Mouse (Mus musculus) neural tube, embryonic 14.5 days (tissue): ENCODE results near the gene Fes. TPM values are rescaled to one million over a fixed set of nuclear protein-coding genes. Genes with fewer than 3 reads are reported as not detected.

Experiments
- ATAC-seq: fragments of 200-750 bp; cut with Nextera tagmentation; 2 replicates; pipeline ENCODE4 v1.8.0; 2017; ENCODE audit warnings: low read depth, mild to moderate bottlenecking, moderate TSS enrichment, moderate library complexity
- H3K27ac ChIP-seq: fragments of 300-500 bp; sonication (generic); 2 replicates; pipeline ENCODE4 v1.5.1; 2014; ENCODE audit warnings: low read depth, mild to moderate bottlenecking, control low read depth, low read length, moderate library complexity, mixed read lengths
- H3K27me3 ChIP-seq: fragments of 300-500 bp; sonication (generic); 2 replicates; pipeline ENCODE4 v1.6.1; 2014; ENCODE audit warnings: low read length; ENCODE audit not compliant: control insufficient read depth, insufficient read depth
- H3K36me3 ChIP-seq: fragments of 300-500 bp; sonication (generic); 2 replicates; pipeline ENCODE4 v1.6.1; 2014; ENCODE audit warnings: low read length, mixed read lengths; ENCODE audit not compliant: control insufficient read depth, insufficient read depth
- H3K4me1 ChIP-seq: fragments of 300-500 bp; sonication (generic); 2 replicates; pipeline ENCODE4 v1.6.1; 2014; ENCODE audit warnings: low read length; ENCODE audit not compliant: control insufficient read depth, insufficient read depth
- H3K4me2 ChIP-seq: fragments of 300-500 bp; sonication (generic); 2 replicates; pipeline ENCODE4 v1.6.1; 2014; ENCODE audit warnings: mild to moderate bottlenecking, low read depth, low read length, control low read depth
- H3K4me3 ChIP-seq: fragments of 300-500 bp; sonication (generic); 2 replicates; pipeline ENCODE4 v1.5.1; 2014; ENCODE audit warnings: low read depth, low read length, control low read depth, mixed read lengths
- H3K9ac ChIP-seq: fragments of 300-500 bp; sonication (generic); replicated peaks from 2 replicates; pipeline ENCODE4 v1.6.1; 2014; ENCODE audit warnings: low read depth, mild to moderate bottlenecking, control low read depth, low read length, mixed read lengths
- H3K9me3 ChIP-seq: fragments of 300-500 bp; sonication (generic); 2 replicates; pipeline ENCODE4 v1.6.1; 2016; ENCODE audit warnings: low read length; ENCODE audit not compliant: control insufficient read depth
- WGBS: fragments of 180-500 bp; shearing (Covaris S2); extraction: QIAGEN DNeasy Blood & Tissue Kit; methylation state at CpG from one replicate; pipeline ENCODE4 v1.1.7; 2014; 5-methylcytosine and 5-hydroxymethylcytosine counted together
- polyA plus RNA-seq: library from polyadenylated mRNA; unstranded; fragments of >200 nt; fragmentation: Nextera tagmentation; extraction: Ambion mirVana; gene quantifications from 2 replicates; pipeline ENCODE4 v1.2.1, GENCODE M21; 2014

Gene Fes
- polyA plus RNA-seq, 1 experiment from 2014 or later = 2.2 TPM

GRCm38 (mm10) chr7:80420586-80420985 is 32.8 kb upstream of the Fes start:
- WGBS = 74% methylated on average over 4 of the region's 4 CpGs
- H3K9me3 ChIP-seq = no peaks in the 10 kb centered on the region

DNA sequence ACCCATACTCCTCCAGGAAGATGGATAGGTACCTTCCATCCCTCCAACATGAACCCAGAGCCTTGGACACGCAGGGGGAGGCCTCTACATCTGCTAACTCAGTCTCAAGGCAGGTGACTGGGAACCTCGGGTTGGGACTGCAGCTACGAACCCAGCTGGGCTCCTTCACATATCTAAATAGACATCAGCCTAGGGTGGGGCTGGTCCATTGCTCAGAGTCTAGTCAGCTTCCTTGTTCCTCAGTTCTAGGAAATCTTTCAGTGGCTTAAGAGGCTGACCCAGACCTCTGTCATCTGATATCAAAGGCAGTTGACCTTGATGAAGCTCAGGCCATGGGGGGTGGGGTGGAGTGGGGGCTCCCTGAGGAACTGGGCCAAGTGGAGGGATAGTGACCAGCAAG is 31.5 kb upstream of the Fes start:
- H3K4me2 ChIP-seq = no peak overlapping the region
- H3K9ac ChIP-seq = no peak overlapping the region
- WGBS = 77% methylated on average over 3 of the region's 3 CpGs
- H3K4me1 ChIP-seq = no peaks in the 10 kb centered on the region
- no peaks in the 10 kb centered on the region for H3K36me3 ChIP-seq
- no peak overlapping the region for H3K27ac ChIP-seq
- no peak overlapping the region for H3K4me3 ChIP-seq
- H3K9me3 ChIP-seq = no peaks in the 10 kb centered on the region
- no peaks in the 10 kb centered on the region for H3K27me3 ChIP-seq
- ATAC-seq = no peak

More at GRCm38 (mm10) chr7:80420586-80420985, 32.8 kb upstream of the Fes start:
- no peak overlapping the region for H3K4me2 ChIP-seq
- no peaks in the 10 kb centered on the region for H3K4me1 ChIP-seq
- H3K9ac ChIP-seq = no peak overlapping the region
- ATAC-seq = no peak
- no peaks in the 10 kb centered on the region for H3K27me3 ChIP-seq
- H3K4me3 ChIP-seq = no peak overlapping the region
- no peaks in the 10 kb centered on the region for H3K36me3 ChIP-seq
- H3K27ac ChIP-seq = no peak overlapping the region

DNA sequence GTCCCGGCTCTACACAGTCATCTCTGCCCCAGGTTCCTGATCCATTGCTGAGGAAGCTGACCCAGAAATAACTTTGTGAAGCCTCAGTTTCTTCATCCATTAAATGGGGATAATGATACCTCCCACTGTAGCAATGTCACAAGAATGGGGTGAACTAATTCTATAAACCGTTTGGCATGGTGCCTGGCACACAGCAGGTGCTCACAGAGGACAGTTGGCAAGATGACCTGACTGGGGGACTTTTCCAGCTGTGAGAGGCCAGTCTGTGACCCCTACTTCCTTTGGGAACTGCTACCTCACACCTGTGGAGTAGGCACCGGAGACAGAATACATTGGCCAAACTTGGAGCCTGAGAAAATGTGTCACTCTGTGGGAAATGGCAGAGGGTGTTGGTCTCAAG is 30.3 kb upstream of the Fes start:
- H3K4me3 ChIP-seq = no peak overlapping the region
- H3K27me3 ChIP-seq = no peaks in the 10 kb centered on the region
- H3K36me3 ChIP-seq = no peaks in the 10 kb centered on the region
- H3K27ac ChIP-seq = no peak overlapping the region
- ATAC-seq = no peak
- H3K4me1 ChIP-seq = no peaks in the 10 kb centered on the region
- no peak overlapping the region for H3K9ac ChIP-seq
- H3K4me2 ChIP-seq = no peak overlapping the region
- H3K9me3 ChIP-seq = no peaks in the 10 kb centered on the region
- WGBS = 79% methylated on average over 3 of the region's 3 CpGs

GRCm38 (mm10) chr7:80417601-80418000 is 29.9 kb upstream of the Fes start:
- H3K27ac ChIP-seq = no peak overlapping the region
- H3K4me1 ChIP-seq = no peaks in the 10 kb centered on the region
- no peak overlapping the region for H3K9ac ChIP-seq
- no peaks in the 10 kb centered on the region for H3K9me3 ChIP-seq
- H3K4me2 ChIP-seq = no peak overlapping the region
- H3K27me3 ChIP-seq = no peaks in the 10 kb centered on the region
- ATAC-seq = no peak
- no peak overlapping the region for H3K4me3 ChIP-seq
- no peaks in the 10 kb centered on the region for H3K36me3 ChIP-seq

- H3K9ac ChIP-seq = no peak overlapping the region
- H3K36me3 ChIP-seq = no peaks in the 10 kb centered on the region
- no peak overlapping the region for H3K4me2 ChIP-seq
- ATAC-seq = no peak
- 92% methylated on average over 7 of the region's 7 CpGs for WGBS
- H3K9me3 ChIP-seq = no peaks in the 10 kb centered on the region
- no peaks in the 10 kb centered on the region for H3K4me1 ChIP-seq
- H3K4me3 ChIP-seq = no peak overlapping the region
- no peaks in the 10 kb centered on the region for H3K27me3 ChIP-seq
- no peak overlapping the region for H3K27ac ChIP-seq
These were observed 29.2 kb upstream of the Fes start for GRCm38 (mm10) chr7:80416969-80417368.

DNA sequence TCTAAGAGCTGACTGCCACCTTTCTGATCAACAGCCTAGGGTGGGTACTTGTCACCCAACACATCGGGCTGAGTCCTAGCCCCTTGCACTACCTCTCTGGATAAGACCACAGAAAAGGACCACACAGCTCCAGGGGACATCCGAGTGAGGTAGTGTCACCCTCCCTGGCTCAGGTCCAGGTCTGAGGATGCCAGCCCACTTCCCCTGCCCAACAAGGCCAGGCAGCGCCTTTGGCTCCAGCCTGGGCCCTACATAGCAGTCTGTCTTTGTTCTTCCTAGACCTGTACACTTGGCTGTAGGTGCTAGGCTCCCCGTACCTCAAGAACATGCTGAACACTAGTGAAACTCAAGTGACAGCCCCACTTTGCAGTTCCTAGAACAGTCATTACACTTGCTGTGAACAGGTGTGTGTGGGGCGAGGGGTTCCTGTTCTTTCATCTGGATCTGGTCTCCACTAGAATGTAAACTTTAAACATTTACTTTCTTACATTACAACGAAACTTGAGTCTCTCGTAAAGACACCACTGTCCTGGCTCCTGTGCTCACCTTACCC is 26.6 kb upstream of the Fes start:
- Histone ChIP-seq H3K27me3 (no peaks in the 10 kb centered on the region), H3K4me2 (no peak overlapping the region), H3K36me3 (no peaks in the 10 kb centered on the region), H3K9me3 (no peaks in the 10 kb centered on the region), H3K27ac (no peak overlapping the region), H3K9ac (no peak overlapping the region), H3K4me3 (no peak overlapping the region), H3K4me1 (no peaks in the 10 kb centered on the region)
- WGBS = 78% methylated on average over 7 of the region's 7 CpGs
- ATAC-seq = no peak

DNA sequence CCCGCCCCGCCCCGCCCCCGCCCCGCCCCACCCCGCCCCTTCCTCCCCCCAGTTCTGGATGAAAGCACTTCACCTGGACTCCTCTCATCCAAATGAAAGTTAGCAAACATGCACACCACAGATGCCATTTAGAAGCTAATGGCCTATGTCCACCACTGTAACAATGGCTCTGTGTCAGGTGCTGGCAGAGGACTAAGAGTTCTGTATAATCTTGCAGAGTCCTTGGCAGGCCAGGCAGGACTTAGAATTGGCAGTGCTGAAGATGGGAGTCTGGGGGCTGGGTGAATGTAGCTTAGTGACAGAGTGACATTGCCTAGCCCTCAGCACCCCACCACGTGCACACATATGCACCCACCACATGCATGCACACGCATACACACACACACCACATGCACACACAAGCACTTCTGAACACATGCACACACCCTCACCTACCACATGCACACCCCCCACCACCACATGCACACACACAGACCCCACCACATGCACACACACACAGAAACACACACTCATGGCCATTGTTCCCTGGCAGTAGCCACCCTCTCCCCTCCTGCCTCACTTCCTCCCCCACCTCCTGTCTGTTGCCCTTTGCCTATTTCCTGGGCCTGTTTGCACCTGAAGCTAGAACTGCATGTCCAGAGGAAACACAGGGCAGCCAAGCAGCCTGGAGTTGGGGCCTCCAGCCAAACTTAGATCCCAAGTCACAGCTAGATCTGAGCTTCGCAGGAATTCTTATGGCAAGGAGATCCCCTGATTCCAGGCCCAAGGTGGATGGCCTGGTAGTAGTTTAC is 26.0 kb upstream of the Fes start:
- no peaks in the 10 kb centered on the region for H3K27me3 ChIP-seq
- H3K4me2 ChIP-seq = no peak overlapping the region
- no peaks in the 10 kb centered on the region for H3K36me3 ChIP-seq
- H3K4me3 ChIP-seq = no peak overlapping the region
- H3K27ac ChIP-seq = no peak overlapping the region
- no peak for ATAC-seq
- H3K4me1 ChIP-seq = no peaks in the 10 kb centered on the region
- no peak overlapping the region for H3K9ac ChIP-seq
- H3K9me3 ChIP-seq = no peaks in the 10 kb centered on the region
- WGBS = 70% methylated on average over 9 of the region's 9 CpGs

GRCm38 (mm10) chr7:80412781-80413180 is 25.0 kb upstream of the Fes start:
- Histone ChIP-seq H3K27ac (no peak overlapping the region), H3K4me1 (no peaks in the 10 kb centered on the region), H3K9me3 (no peaks in the 10 kb centered on the region), H3K4me3 (no peak overlapping the region), H3K4me2 (no peak overlapping the region), H3K36me3 (no peaks in the 10 kb centered on the region), H3K27me3 (no peaks in the 10 kb centered on the region), H3K9ac (no peak overlapping the region)
- 79% methylated on average over 5 of the region's 5 CpGs for WGBS
- no peak for ATAC-seq

GRCm38 (mm10) chr7:80412279-80412678 is 24.5 kb upstream of the Fes start:
- no peaks in the 10 kb centered on the region for H3K4me1 ChIP-seq
- H3K27ac ChIP-seq = no peak overlapping the region
- ATAC-seq = no peak
- 54% methylated on average over 10 of the region's 10 CpGs for WGBS
- H3K9ac ChIP-seq = no peak overlapping the region
- H3K4me2 ChIP-seq = no peak overlapping the region
- H3K9me3 ChIP-seq = no peaks in the 10 kb centered on the region
- no peaks in the 10 kb centered on the region for H3K27me3 ChIP-seq
- H3K4me3 ChIP-seq = no peak overlapping the region
- no peaks in the 10 kb centered on the region for H3K36me3 ChIP-seq
